Mouse (Mus musculus) lung, postnatal 14 days (tissue): ENCODE results near the gene Dgkd.

Experiments
- DNase-seq: peaks from one replicate; pipeline ENCODE4 v3.0.0; 2021

The Dgkd gene

GRCm38 (mm10) chr1:87941765-87942164, 88.7 kb downstream of the Dgkd start:
- DNase-seq, result no peak

- DNase-seq, result no peak
Measured at GRCm38 (mm10) chr1:87947681-87948091, 94.6 kb downstream of the Dgkd start.

- no peak for DNase-seq
Measured at GRCm38 (mm10) chr1:87951641-87952040, 98.6 kb downstream of the Dgkd start.

- no peak for DNase-seq
Measured at GRCm38 (mm10) chr1:87953073-87953472, 100.0 kb downstream of the Dgkd start.

- DNase-seq, result no peak
Measured at GRCm38 (mm10) chr1:87958931-87959330, 105.8 kb downstream of the Dgkd start.

- DNase-seq, result no peak
Measured at GRCm38 (mm10) chr1:87959532-87959931, 106.4 kb downstream of the Dgkd start.

- DNase-seq, result no peak
Measured at GRCm38 (mm10) chr1:87959998-87960431, 106.9 kb downstream of the Dgkd start.

- DNase-seq, result no peak
Measured at GRCm38 (mm10) chr1:87960752-87961151, 107.7 kb downstream of the Dgkd start.

GRCm38 (mm10) chr1:87961459-87962167, 108.5 kb downstream of the Dgkd start:
- no peak for DNase-seq

GRCm38 (mm10) chr1:87970381-87970780, 117.3 kb downstream of the Dgkd start:
- no peak for DNase-seq

GRCm38 (mm10) chr1:87982291-87982690, 129.2 kb downstream of the Dgkd start:
- DNase-seq, result no peak

GRCm38 (mm10) chr1:87992716-87993115, 139.6 kb downstream of the Dgkd start:
- no peak for DNase-seq
